Mouse (Mus musculus) lung, postnatal 0 days (tissue): ENCODE measurements at regions not wholly inside any gene's neighbourhood (a gene's known extent, or its start where the extent isn't known, plus 50 kb on each side); places are given as distances from the start of the nearest gene placed in this dataset.
"Not testable (repeated sequence)": the region's sequence is repeated elsewhere in the genome, so short reads cannot be mapped to it uniquely, and the experiment has no call there.

Experiments used
- ATAC-seq: fragments of 200-750 bp; cut with Nextera tagmentation; 2 replicates; pipeline ENCODE4 v1.8.0; 2017; ENCODE audit warnings: moderate library complexity
- DNase-seq: peaks from one replicate; pipeline ENCODE4 v3.0.0-alpha.2; 2016; ENCODE audit warnings: low spot score
- H3K27ac ChIP-seq: fragments of 300-500 bp; sonication (generic); 2 replicates; pipeline ENCODE4 v1.5.1; 2014; ENCODE audit warnings: antibody characterized with exemption, mild to moderate bottlenecking, low read length, mixed read lengths
- H3K27me3 ChIP-seq: fragments of 300-500 bp; sonication (generic); replicated peaks from 2 replicates; pipeline ENCODE4 v1.6.1; 2014; ENCODE audit warnings: low read length, mixed read lengths; ENCODE audit not compliant: insufficient read depth
- H3K36me3 ChIP-seq: fragments of 300-500 bp; sonication (generic); 2 replicates; pipeline ENCODE4 v1.6.1; 2014; ENCODE audit warnings: low read length, mixed read lengths; ENCODE audit not compliant: insufficient read depth
- H3K4me1 ChIP-seq: fragments of 300-500 bp; sonication (generic); 2 replicates; pipeline ENCODE4 v1.6.1; 2014; ENCODE audit warnings: antibody characterized with exemption, low read depth, low read length, mixed read lengths; ENCODE audit not compliant: insufficient read depth
- H3K4me2 ChIP-seq: fragments of 300-500 bp; sonication (generic); replicated peaks from 2 replicates; pipeline ENCODE4 v1.6.1; 2014; ENCODE audit warnings: low read depth, mild to moderate bottlenecking, low read length, moderate library complexity, mixed read lengths
- H3K4me3 ChIP-seq: fragments of 300-500 bp; sonication (generic); 2 replicates; pipeline ENCODE4 v1.5.1; 2014; ENCODE audit warnings: low read depth, low read length
- H3K9ac ChIP-seq: fragments of 300-500 bp; sonication (generic); replicated peaks from 2 replicates; pipeline ENCODE4 v1.6.1; 2014; ENCODE audit warnings: low read depth, mild to moderate bottlenecking
- H3K9me3 ChIP-seq: fragments of 300-500 bp; sonication (generic); 2 replicates; pipeline ENCODE4 v1.6.1; 2016; ENCODE audit warnings: low read length, mixed read lengths
- CTCF ChIP-seq: IDR thresholded peaks from 2 replicates; pipeline ENCODE4 v1.5.1; 2016; ENCODE audit warnings: antibody characterized with exemption, mild to moderate bottlenecking
- EP300 ChIP-seq: IDR thresholded peaks from 2 replicates; pipeline ENCODE4 v1.6.1; 2016; ENCODE audit warnings: antibody characterized with exemption, mild to moderate bottlenecking, control low read depth
- WGBS: fragments of 180-500 bp; shearing (Covaris S2); extraction: QIAGEN DNeasy Blood & Tissue Kit; methylation state at CpG from one replicate; pipeline ENCODE4 v1.1.7; 2014; 5-methylcytosine and 5-hydroxymethylcytosine counted together

DNA sequence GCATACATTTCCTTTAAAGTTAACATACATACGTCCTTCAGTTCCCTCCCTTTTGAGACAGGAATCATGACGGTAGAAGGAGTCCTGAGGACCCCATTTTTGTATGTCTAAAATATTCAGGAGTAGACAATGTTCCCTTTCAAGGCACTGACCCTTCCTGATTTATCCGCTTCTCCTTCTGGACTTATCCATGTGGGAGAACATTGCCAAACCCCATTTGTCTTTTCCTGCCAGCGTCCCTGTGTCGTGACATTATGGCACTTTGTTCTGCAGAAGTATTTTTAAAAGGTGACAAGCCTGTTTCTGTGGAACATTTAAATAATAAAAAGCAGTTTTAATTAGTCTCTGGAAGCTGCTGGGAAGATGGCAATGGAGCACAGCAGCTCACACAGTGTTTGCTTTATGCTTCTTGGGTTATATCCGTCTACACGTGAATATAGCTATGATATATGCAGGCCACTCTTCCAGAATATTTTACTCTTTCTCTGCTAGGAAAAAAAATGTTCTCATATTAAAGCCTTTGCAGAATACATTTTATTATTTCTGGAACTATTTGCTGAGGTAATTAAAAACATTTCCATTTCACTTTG, 115.6 kb upstream of the Mad2l1 start:
- Histone ChIP-seq H3K4me1 (no peaks in the 10 kb centered on the region), H3K9me3 (no peaks in the 10 kb centered on the region), H3K27ac (no peak overlapping the region), H3K9ac (no peak overlapping the region), H3K36me3 (no peaks in the 10 kb centered on the region), H3K4me2 (no peak overlapping the region), H3K4me3 (no peak overlapping the region), H3K27me3 (no peaks in the 10 kb centered on the region)
- ATAC-seq (no peak), DNase-seq (no peak)
- TF ChIP-seq CTCF (no peak), EP300 (no peak)
- WGBS, result 57% methylated on average over 7 of the region's 7 CpGs

DNA sequence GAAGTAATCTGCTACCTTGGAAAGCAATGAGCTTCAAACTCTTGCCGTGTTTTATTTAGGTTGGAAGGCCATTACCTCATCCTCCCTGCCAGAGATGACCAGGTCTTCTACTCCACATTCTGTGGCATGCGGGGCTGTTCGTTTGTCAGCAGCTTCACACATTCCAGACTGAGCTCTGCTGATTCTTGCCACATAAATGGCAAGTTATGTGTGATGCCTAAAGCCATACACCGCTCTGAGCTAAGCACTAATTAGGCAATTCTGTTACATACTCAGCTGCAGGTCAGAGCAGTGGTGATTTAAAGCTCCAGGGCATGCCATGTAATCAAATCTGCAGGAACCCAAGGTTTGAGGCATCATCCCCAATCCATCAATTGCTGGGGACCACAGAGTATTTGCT, 106.8 kb upstream of the Mad2l1 start:
- Histone ChIP-seq H3K4me1 (no peaks in the 10 kb centered on the region), H3K27ac (no peak overlapping the region), H3K9me3 (no peaks in the 10 kb centered on the region), H3K27me3 (no peaks in the 10 kb centered on the region), H3K4me2 (no peak overlapping the region), H3K9ac (no peak overlapping the region), H3K36me3 (no peaks in the 10 kb centered on the region), H3K4me3 (no peak overlapping the region)
- 61% methylated on average over 4 of the region's 4 CpGs for WGBS
- no peak for TF ChIP-seq CTCF
- TF ChIP-seq EP300, result no peak
- DNase-seq, result no peak
- no peak for ATAC-seq

DNA sequence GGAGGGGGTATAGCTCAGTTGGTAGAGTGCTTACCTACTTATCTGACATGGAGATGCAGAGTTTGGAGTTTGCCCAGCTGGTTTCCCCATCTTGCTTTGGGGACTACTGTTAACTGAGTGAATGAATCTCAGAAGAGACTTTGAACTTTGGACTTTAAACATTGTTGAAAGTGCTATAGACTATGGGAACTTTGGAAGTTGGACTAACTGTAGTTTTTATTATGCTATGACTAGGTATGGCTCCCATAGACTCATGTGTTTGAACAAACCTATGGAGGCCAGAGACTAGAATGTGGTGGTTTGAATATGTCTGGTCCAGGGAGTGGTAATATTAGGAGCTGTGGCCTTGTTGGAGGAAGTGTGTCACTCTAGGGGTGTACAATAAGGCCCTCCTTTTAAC, 84.8 kb upstream of the Mad2l1 start:
- not testable (repeated sequence) for H3K9me3 ChIP-seq, H3K4me3 ChIP-seq, H3K36me3 ChIP-seq, H3K4me2 ChIP-seq, DNase-seq, H3K27me3 ChIP-seq, H3K9ac ChIP-seq, H3K27ac ChIP-seq, H3K4me1 ChIP-seq, ATAC-seq

DNA sequence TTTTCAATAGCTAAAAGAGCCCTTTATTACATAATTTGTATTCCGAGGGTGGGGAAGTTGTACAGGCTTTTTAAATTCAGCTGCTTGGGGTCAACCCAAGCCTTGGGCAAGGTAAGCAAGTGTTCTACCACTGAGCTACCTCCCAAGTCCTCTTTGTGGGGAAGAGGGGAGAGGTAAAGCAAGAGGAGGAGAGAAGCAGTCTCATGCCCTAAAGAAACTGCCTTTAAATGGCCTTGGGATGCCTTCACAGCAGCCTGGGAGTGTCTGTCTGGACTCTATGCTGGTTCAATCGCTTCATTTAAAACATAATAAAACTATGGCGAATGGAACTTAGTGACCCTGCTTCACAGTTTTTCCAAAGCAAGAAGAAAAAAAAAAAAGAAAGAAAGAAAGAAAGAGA, 77.0 kb upstream of the Mad2l1 start:
- ATAC-seq (no peak), DNase-seq (no peak)
- Histone ChIP-seq H3K9me3 (no peaks in the 10 kb centered on the region), H3K27me3 (no peaks in the 10 kb centered on the region), H3K36me3 (no peaks in the 10 kb centered on the region), H3K4me3 (no peak overlapping the region), H3K9ac (no peak overlapping the region), H3K27ac (no peak overlapping the region), H3K4me1 (no peaks in the 10 kb centered on the region), H3K4me2 (no peak overlapping the region)
- TF ChIP-seq CTCF (no peak), EP300 (no peak)
- 94% methylated on average over 3 of the region's 3 CpGs for WGBS

DNA sequence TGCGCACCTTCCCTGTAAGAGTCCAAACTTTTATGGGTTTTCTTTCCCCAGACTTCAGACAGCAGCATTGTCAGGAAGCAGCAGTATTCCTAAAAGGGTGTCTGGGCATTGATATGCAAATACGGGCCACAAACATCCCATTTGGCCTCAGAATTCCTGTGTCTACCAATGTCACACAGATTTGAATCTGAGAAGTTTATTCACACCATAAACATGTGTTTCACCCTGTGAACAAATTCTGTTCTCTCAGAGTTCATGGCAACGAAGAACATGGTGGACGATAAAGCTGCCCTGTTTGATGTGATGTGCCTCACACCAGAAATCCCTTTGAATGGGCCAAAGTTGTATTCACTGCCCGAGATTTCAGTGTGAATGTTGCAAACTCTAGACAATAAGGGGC, 70.7 kb upstream of the Mad2l1 start:
- DNase-seq (no peak), ATAC-seq (no peak)
- TF ChIP-seq CTCF (no peak), EP300 (no peak)
- Histone ChIP-seq H3K27ac (no peak overlapping the region), H3K27me3 (no peaks in the 10 kb centered on the region), H3K36me3 (no peaks in the 10 kb centered on the region), H3K4me2 (no peak overlapping the region), H3K9ac (no peak overlapping the region), H3K4me3 (no peak overlapping the region), H3K4me1 (no peaks in the 10 kb centered on the region), H3K9me3 (no peaks in the 10 kb centered on the region)
- 84% methylated on average over 4 of the region's 5 CpGs for WGBS

DNA sequence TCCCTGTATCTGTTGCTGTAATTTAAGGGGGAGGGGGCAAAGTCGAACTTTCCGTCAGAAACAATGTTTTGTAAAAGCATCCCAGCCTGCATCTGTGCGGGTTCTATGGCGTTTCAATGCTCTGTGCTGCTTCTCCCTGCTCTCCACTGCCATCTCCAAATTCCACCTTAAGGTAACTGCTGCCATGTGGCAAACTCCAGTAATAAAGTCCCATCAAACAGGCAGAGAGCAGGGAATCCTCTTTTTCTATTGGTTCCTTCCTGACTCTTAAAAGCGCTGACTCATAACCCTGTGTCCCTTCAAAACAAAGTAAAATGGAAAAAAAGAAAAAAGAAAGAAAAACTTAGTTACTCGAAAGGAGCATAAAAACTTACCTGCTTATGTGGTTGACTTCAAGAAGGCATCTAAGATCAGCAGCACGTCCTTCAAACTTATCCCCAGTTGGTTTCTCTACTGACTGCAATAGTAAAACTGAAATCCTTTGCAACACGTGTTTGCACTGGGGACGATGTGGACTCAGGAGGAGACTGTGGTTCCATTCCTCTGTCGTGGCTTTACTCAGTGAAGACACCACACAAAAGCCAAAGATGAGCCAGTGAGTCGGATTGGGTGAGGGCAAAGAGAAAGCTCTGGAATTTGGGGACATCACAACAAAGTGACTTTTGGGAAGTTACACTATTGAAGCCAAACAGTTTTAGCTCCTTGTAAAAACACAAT, 69.9 kb upstream of the Mad2l1 start:
- 73% methylated on average over 11 of the region's 11 CpGs for WGBS
- H3K4me2 ChIP-seq, result no peak overlapping the region
- H3K27ac ChIP-seq, result no peak overlapping the region
- DNase-seq (no peak), ATAC-seq (no peak)
- H3K36me3 ChIP-seq, result no peaks in the 10 kb centered on the region
- H3K9me3 ChIP-seq, result no peaks in the 10 kb centered on the region
- H3K4me1 ChIP-seq, result no peaks in the 10 kb centered on the region
- H3K27me3 ChIP-seq, result no peaks in the 10 kb centered on the region
- H3K9ac ChIP-seq, result no peak overlapping the region
- H3K4me3 ChIP-seq, result no peak overlapping the region
- TF ChIP-seq EP300, result no peak
- no peak for TF ChIP-seq CTCF
